8 mouse cellular contexts compared by ENCODE assay signal in genomic region chrX:135743056-135743355, GRCm38 (mm10). TPM values are rescaled to one million over a fixed set of nuclear protein-coding genes. Genes with fewer than 3 reads are reported as not detected.
DNase-seq lines count a peak whose midpoint lies in the region; ATAC-seq and TF ChIP-seq lines count a peak whose summit lies in the region.

No protein-coding gene starts in this region.

- H3K27me3 ChIP-seq in thymus, adult 2 months (ENCODE audit: control insufficient read depth, insufficient read depth, low read length): no peaks in the 10 kb centered on the region
- 0 out of 2 replicates have a peak, but pooled peaks cover 4% of the 10 kb centered on the region for H3K27me3 ChIP-seq in limb, embryonic 14.5 days (ENCODE audit: control insufficient read depth, insufficient read depth, low read length)
- no peaks in the 10 kb centered on the region for H3K27me3 ChIP-seq in stomach, embryonic 14.5 days (ENCODE audit: control insufficient read depth, insufficient read depth, low read length)

- WGBS in thymus, adult 2 months: 5% methylated on average over 7 of the region's 7 CpGs
- WGBS in limb, embryonic 14.5 days: 14% methylated on average over 7 of the region's 7 CpGs
- 24% methylated on average over 7 of the region's 7 CpGs for WGBS in stomach, embryonic 14.5 days

- peak overlapping the region; percentile 62 for H3K9ac ChIP-seq in limb, embryonic 14.5 days (ENCODE audit: low read depth, low read length, severe bottlenecking)
- peak overlapping the region; percentile 40 for H3K9ac ChIP-seq in stomach, embryonic 14.5 days (replicated peaks; ENCODE audit: low read depth, low read length)

- H3K9me3 ChIP-seq in limb, embryonic 14.5 days (ENCODE audit: control insufficient read depth, low read length): no peaks in the 10 kb centered on the region
- H3K9me3 ChIP-seq in stomach, embryonic 14.5 days (ENCODE audit: control insufficient read depth, low read depth, low read length): no peaks in the 10 kb centered on the region

- peak overlapping the region; percentile 99 for H3K4me3 ChIP-seq in thymus, adult 2 months (ENCODE audit: control insufficient read depth, insufficient read depth, low read length)
- peak overlapping the region; percentile 53 for H3K4me3 ChIP-seq in limb, embryonic 14.5 days (replicated peaks; ENCODE audit: low read length)
- H3K4me3 ChIP-seq in stomach, embryonic 14.5 days (ENCODE audit: low read depth, low read length): peak overlapping the region; percentile 55

- peak overlapping the region; percentile 49 for H3K4me2 ChIP-seq in limb, embryonic 14.5 days (replicated peaks; ENCODE audit: low read depth, low read length, severe bottlenecking)
- peak overlapping the region; percentile 47 for H3K4me2 ChIP-seq in stomach, embryonic 14.5 days (replicated peaks; ENCODE audit: low read depth, low read length)

- no peak for ATAC-seq in limb, embryonic 14.5 days (ENCODE audit: low FRiP score, low read depth)
- no peak for ATAC-seq in stomach, embryonic 14.5 days (ENCODE audit: insufficient number of reproducible peaks, insufficient read depth, low FRiP score, low read depth)

- H3K27ac ChIP-seq in thymus, adult 2 months (ENCODE audit: control insufficient read depth, insufficient read depth, low read length): no peak overlapping the region
- peak overlapping the region; percentile 83; the same call in 1 of the 2 replicates for H3K27ac ChIP-seq in limb, embryonic 14.5 days (replicated peaks; ENCODE audit: low read depth, low read length)
- H3K27ac ChIP-seq in stomach, embryonic 14.5 days (ENCODE audit: low read length): no peak overlapping the region

- no peak for TF ChIP-seq POLR2A in thymus, adult 2 months (IDR thresholded peaks at IDR 0.05; ENCODE audit: control insufficient read depth, extremely low read depth, insufficient read depth, low read length, poor library complexity)
- no peak for TF ChIP-seq POLR2A in limb, embryonic 14.5 days (IDR thresholded peaks at IDR 0.05; ENCODE audit: borderline replicate concordance, extremely low read depth, insufficient read depth, insufficient read length)

- peak; percentile 6 for DNase-seq in embryo, embryonic 10 days (ENCODE audit: low spot score)
- DNase-seq in embryo, embryonic 9.5 days (ENCODE audit: extremely low spot score): no peak
- no peak for DNase-seq in thymus, adult 2 months
- no peak for DNase-seq in thymus, adult 18-20 months
- no peak for DNase-seq in limb, embryonic 14.5 days (ENCODE audit: low spot score)
- no peak for DNase-seq in thymus, postnatal 25 days
- DNase-seq in ovary, postnatal 36 days (ENCODE audit: low spot score): no peak

- no peaks in the 10 kb centered on the region for H3K36me3 ChIP-seq in thymus, adult 2 months (ENCODE audit: control insufficient read depth, insufficient read depth, low read length)
- 0 out of 2 replicates have a peak, but pooled peaks cover 5% of the 10 kb centered on the region for H3K36me3 ChIP-seq in limb, embryonic 14.5 days (ENCODE audit: control insufficient read depth, insufficient read depth, low read length)
- no peaks in the 10 kb centered on the region for H3K36me3 ChIP-seq in stomach, embryonic 14.5 days (ENCODE audit: control insufficient read depth, insufficient read depth, low read length)

- H3K4me1 ChIP-seq in thymus, adult 2 months (replicated peaks; ENCODE audit: control insufficient read depth, insufficient read depth, low read length): no peaks in the 10 kb centered on the region
- H3K4me1 ChIP-seq in limb, embryonic 14.5 days (ENCODE audit: control insufficient read depth, insufficient read depth, low read length): no peaks in the 10 kb centered on the region; the same call in 1 of the 2 replicates
- no peaks in the 10 kb centered on the region for H3K4me1 ChIP-seq in stomach, embryonic 14.5 days (ENCODE audit: control insufficient read depth, insufficient read depth, low read length)

- TF ChIP-seq CTCF in thymus, adult 2 months (IDR thresholded peaks at IDR 0.05; ENCODE audit: borderline replicate concordance, control insufficient read depth, extremely low read depth, insufficient read depth, low read length, poor library complexity): no peak

RNA-seq across cellular contexts. Expression of gene Armcx5, which starts 0.5 kb away (rescaled TPM):
- 2.0 and 2.1 TPM in 2 replicates for polyA plus RNA-seq in thymus, adult 2 months (2012; rRNA removed)
- polyA plus RNA-seq in limb, embryonic 14.5 days (2012; rRNA removed): 6.7 and 9.1 TPM in 2 replicates
- polyA plus RNA-seq in limb, embryonic 14.5 days (2014; fragmentation: Nextera tagmentation; extraction: Ambion mirVana): 9.3 and 11.1 TPM in 2 replicates
- polyA plus RNA-seq in stomach, embryonic 14.5 days (2014; fragmentation: Nextera tagmentation; extraction: Ambion mirVana): 7.7 and 9.6 TPM in 2 replicates

RNA-seq across cellular contexts. Expression of gene Gprasp1, which starts 0.5 kb away (rescaled TPM):
- 19.9 and 20.3 TPM in 2 replicates for polyA plus RNA-seq in thymus, adult 2 months (2012; rRNA removed)
- polyA plus RNA-seq in limb, embryonic 14.5 days (2012; rRNA removed): 59.1 and 73.4 TPM in 2 replicates
- polyA plus RNA-seq in limb, embryonic 14.5 days (2014; fragmentation: Nextera tagmentation; extraction: Ambion mirVana): 52.0 and 61.2 TPM in 2 replicates
- 47.3 and 47.4 TPM in 2 replicates for polyA plus RNA-seq in stomach, embryonic 14.5 days (2014; fragmentation: Nextera tagmentation; extraction: Ambion mirVana)

RNA-seq across cellular contexts. Expression of gene Tmsb15a, which starts 17.9 kb away (rescaled TPM):
- polyA plus RNA-seq in thymus, adult 2 months (2012; rRNA removed): not detected in 2 replicates
- 0.50 and 2.0 TPM in 2 replicates for polyA plus RNA-seq in limb, embryonic 14.5 days (2012; rRNA removed)
- polyA plus RNA-seq in limb, embryonic 14.5 days (2014; fragmentation: Nextera tagmentation; extraction: Ambion mirVana): 2.0 and 2.1 TPM in 2 replicates
- polyA plus RNA-seq in stomach, embryonic 14.5 days (2014; fragmentation: Nextera tagmentation; extraction: Ambion mirVana): not detected in 2 replicates

RNA-seq across cellular contexts. Expression of gene Tcp11x2, which starts 49.4 kb away (rescaled TPM):
- not detected in 2 replicates for polyA plus RNA-seq in thymus, adult 2 months (2012; rRNA removed)
- not detected in 2 replicates for polyA plus RNA-seq in limb, embryonic 14.5 days (2012; rRNA removed)
- polyA plus RNA-seq in limb, embryonic 14.5 days (2014; fragmentation: Nextera tagmentation; extraction: Ambion mirVana): not detected in 2 replicates
- polyA plus RNA-seq in stomach, embryonic 14.5 days (2014; fragmentation: Nextera tagmentation; extraction: Ambion mirVana): not detected in 2 replicates

RNA-seq across cellular contexts. Expression of gene Bhlhb9, which starts 54.4 kb away (rescaled TPM):
- polyA plus RNA-seq in thymus, adult 2 months (2012; rRNA removed): 11.5 and 14.6 TPM in 2 replicates
- polyA plus RNA-seq in limb, embryonic 14.5 days (2012; rRNA removed): 24.1 and 29.1 TPM in 2 replicates
- polyA plus RNA-seq in limb, embryonic 14.5 days (2014; fragmentation: Nextera tagmentation; extraction: Ambion mirVana): 51.6 and 54.7 TPM in 2 replicates
- 46.6 and 51.1 TPM in 2 replicates for polyA plus RNA-seq in stomach, embryonic 14.5 days (2014; fragmentation: Nextera tagmentation; extraction: Ambion mirVana)
